Mouse (Mus musculus) forebrain, embryonic 16.5 days (tissue): Measurements from ENCODE around the gene D830030K20Rik. TPM values are rescaled to one million over a fixed set of nuclear protein-coding genes. Genes with fewer than 3 reads are reported as not detected.
A peak's percentile ranks its signal among the peaks of the same experiment; 100 is the strongest.
"Not testable (repeated sequence)": the region's sequence is repeated elsewhere in the genome, so short reads cannot be mapped to it uniquely, and the experiment has no call there.

ENCODE experiments used
- ATAC-seq: fragments of 200-750 bp; cut with Nextera tagmentation; 2 replicates; pipeline ENCODE4 v1.8.0; 2017; ENCODE audit warnings: mild to moderate bottlenecking, moderate library complexity
- H3K27ac ChIP-seq: fragments of 300-500 bp; sonication (generic); 2 replicates; pipeline ENCODE4 v1.5.1; 2014; ENCODE audit warnings: low read length, control low read depth
- H3K27me3 ChIP-seq: fragments of 300-500 bp; sonication (generic); replicated peaks from 2 replicates; pipeline ENCODE4 v1.6.1; 2014; ENCODE audit warnings: low read length; ENCODE audit not compliant: control insufficient read depth, insufficient read depth
- H3K36me3 ChIP-seq: fragments of 300-500 bp; sonication (generic); 2 replicates; pipeline ENCODE4 v1.6.1; 2014; ENCODE audit not compliant: control insufficient read depth, insufficient read depth
- H3K4me1 ChIP-seq: fragments of 300-500 bp; sonication (generic); replicated peaks from 2 replicates; pipeline ENCODE4 v1.6.1; 2014; ENCODE audit warnings: low read length; ENCODE audit not compliant: control insufficient read depth, insufficient read depth
- H3K4me2 ChIP-seq: fragments of 300-500 bp; sonication (generic); 2 replicates; pipeline ENCODE4 v1.6.1; 2014; ENCODE audit warnings: mild to moderate bottlenecking, low read length, control low read depth
- H3K4me3 ChIP-seq: fragments of 300-500 bp; sonication (generic); replicated peaks from 2 replicates; pipeline ENCODE4 v1.5.1; 2014; ENCODE audit warnings: mild to moderate bottlenecking, low read length, control low read depth
- H3K9ac ChIP-seq: fragments of 300-500 bp; sonication (generic); replicated peaks from 2 replicates; pipeline ENCODE4 v1.6.1; 2014; ENCODE audit warnings: low read depth, low read length, control low read depth
- H3K9me3 ChIP-seq: fragments of 300-500 bp; sonication (generic); 2 replicates; pipeline ENCODE4 v1.6.1; 2016; ENCODE audit warnings: low read length; ENCODE audit not compliant: control insufficient read depth
- WGBS: fragments of 180-500 bp; shearing (Covaris S2); extraction: QIAGEN DNeasy Blood & Tissue Kit; methylation state at CpG from one replicate; pipeline ENCODE4 v1.1.7; 2014; 5-methylcytosine and 5-hydroxymethylcytosine counted together
- polyA plus RNA-seq: library from polyadenylated mRNA; unstranded; fragments of >200 nt; fragmentation: Nextera tagmentation; extraction: Ambion mirVana; gene quantifications from 2 replicates; pipeline ENCODE4 v1.2.1, GENCODE M21; 2015

The D830030K20Rik gene
- polyA plus RNA-seq = 16.3 and 23.5 TPM in 2 replicates

DNA sequence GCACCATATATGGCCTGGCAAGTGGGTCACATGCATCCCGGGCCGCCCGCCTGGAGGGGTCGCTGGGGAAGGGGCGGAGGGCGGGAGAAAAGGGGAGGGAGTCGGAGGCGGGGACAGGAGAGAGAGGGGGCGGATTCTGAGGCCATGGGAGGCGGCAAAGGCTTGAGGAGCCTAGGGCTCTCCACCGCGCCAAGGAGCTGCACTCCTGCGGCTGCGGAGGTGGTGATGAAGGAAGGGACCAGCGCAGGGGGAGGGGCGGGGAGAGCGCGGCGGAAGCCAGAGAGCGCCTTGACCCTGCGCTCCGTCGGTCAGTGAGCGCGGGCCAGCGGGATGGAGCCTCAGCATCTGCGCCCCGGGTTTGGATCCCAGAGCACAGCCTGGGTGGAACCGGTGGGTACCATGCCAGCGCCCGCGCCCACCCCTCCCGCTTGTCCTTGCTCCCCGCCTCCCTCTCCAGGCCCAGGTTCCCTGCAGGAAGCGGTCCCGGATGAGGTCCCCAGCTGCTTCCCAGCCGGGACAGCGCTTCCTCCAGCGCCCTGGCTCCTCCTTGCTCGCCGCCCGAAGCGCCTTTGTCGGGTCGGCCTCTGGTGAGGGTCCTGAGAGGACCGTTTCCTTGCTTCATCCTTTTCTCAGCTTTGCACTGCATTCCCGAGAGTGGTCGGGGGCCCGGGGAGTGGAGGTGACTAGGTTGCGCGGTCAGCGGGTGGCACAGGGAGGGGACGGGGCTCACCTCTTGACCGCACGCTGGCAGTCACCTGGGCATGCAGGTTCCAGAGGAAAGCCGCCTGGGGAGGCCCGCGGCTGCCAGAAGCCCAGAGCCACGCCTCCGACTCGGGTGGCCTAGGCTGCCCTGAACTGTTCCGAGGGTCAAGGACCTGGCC is at the start of gene D830030K20Rik:
D830030K20Rik (plus strand) TSS at position 217 of the 881 bp plus-strand sequence.
- not testable (repeated sequence) for H3K4me1 ChIP-seq, ATAC-seq, H3K36me3 ChIP-seq, H3K9me3 ChIP-seq, H3K27me3 ChIP-seq, H3K27ac ChIP-seq
- Histone ChIP-seq H3K4me3 (peak within 1 kb of the TSS; percentile 54), H3K4me2 (peak within 1 kb of the TSS; percentile 81), H3K9ac (peak within 1 kb of the TSS; percentile 68)
- 0% methylated on average over 15 of the region's 62 CpGs for WGBS

DNA sequence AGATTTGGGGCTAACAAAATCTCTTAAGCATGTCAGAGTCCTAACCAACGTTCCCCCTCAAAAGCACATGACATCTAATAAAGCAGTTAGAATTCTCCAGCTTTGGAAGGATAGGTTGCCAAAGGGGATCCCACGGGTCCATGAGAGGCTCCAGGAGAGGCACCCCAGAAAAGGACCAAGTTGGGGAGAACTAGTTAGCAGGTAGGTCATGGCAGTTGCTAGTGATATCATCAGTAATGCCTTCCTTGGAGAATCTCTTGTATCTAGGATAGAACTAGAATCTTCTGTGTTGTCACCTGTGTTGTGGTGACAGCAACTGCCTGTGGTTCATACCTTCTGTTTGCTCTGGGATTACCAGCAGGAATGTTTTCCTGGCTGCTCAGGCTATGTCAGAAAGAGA is 20.3 kb upstream of the D830030K20Rik start, which contains the start of gene Gm5795:
Gm5795 (plus strand) TSS at position 301 of the 400 bp plus-strand sequence.
- not testable (repeated sequence) for H3K4me2 ChIP-seq, H3K4me3 ChIP-seq, H3K36me3 ChIP-seq, H3K4me1 ChIP-seq, H3K27me3 ChIP-seq, H3K9ac ChIP-seq, ATAC-seq, H3K27ac ChIP-seq, H3K9me3 ChIP-seq
- WGBS = no CpG with 5 or more reads among the region's 2 CpGs

GRCm38 (mm10) chr14:3209367-3209766 is 1.1 kb downstream of the D830030K20Rik start:
- H3K9ac ChIP-seq, H3K27me3 ChIP-seq, H3K27ac ChIP-seq, H3K9me3 ChIP-seq, H3K4me1 ChIP-seq, H3K36me3 ChIP-seq, H3K4me2 ChIP-seq, H3K4me3 ChIP-seq, ATAC-seq: not testable (repeated sequence)
- WGBS = 9% methylated on average over 9 of the region's 11 CpGs

DNA sequence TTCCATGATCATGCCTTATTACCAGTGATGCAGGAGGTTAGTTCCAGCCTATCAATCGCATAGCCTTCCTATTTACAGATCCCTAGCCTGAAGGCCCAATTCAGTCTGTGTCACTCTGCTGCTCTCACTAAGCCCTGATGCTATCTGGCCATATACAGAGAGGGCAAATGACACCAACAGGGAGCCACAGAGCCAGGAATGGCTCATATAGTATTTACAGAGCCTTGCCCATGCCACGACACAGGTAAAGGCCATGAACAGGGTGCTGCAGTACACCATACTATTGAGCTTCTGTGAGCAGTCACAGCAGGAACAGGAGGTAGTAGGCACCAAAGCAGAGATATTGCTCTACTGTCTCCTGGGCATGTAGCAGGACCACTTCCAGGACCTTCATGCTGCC is 54.2 kb downstream of the D830030K20Rik start:
- H3K9me3 ChIP-seq, H3K27ac ChIP-seq, H3K27me3 ChIP-seq, ATAC-seq, H3K4me1 ChIP-seq, H3K36me3 ChIP-seq, H3K9ac ChIP-seq, H3K4me2 ChIP-seq, H3K4me3 ChIP-seq: not testable (repeated sequence)
- 79% methylated on average over 2 of the region's 2 CpGs for WGBS

Other genes with a start within 250 kb of the D830030K20Rik start
- gene Gm2888, start 178.5 kb upstream of the D830030K20Rik start, polyA plus RNA-seq = not detected in 2 replicates
- 8.8 and 11.5 TPM in 2 replicates for gene Gm2897, start 159.2 kb upstream of the D830030K20Rik start, polyA plus RNA-seq
- not detected in 2 replicates for gene Gm10340, start 74.5 kb upstream of the D830030K20Rik start, polyA plus RNA-seq
- not detected in 2 replicates for gene Gm5795, start 20.2 kb upstream of the D830030K20Rik start, polyA plus RNA-seq
- not detected in 2 replicates for gene Gm2956, start 124.1 kb downstream of the D830030K20Rik start, polyA plus RNA-seq
- not detected in 2 replicates for gene Gm10413, start 186.6 kb downstream of the D830030K20Rik start, polyA plus RNA-seq
- gene Gm10409, start 204.1 kb downstream of the D830030K20Rik start, polyA plus RNA-seq = 13.9 and 16.4 TPM in 2 replicates
- gene Gm3005, start 219.6 kb downstream of the D830030K20Rik start, polyA plus RNA-seq = 6.8 and 9.8 TPM in 2 replicates
- gene Gm10408, start 240.9 kb downstream of the D830030K20Rik start, polyA plus RNA-seq = not detected in 2 replicates